Mouse (Mus musculus): ENCODE results near the gene Fnd3c2.

Fnd3c2 gene

DNA sequence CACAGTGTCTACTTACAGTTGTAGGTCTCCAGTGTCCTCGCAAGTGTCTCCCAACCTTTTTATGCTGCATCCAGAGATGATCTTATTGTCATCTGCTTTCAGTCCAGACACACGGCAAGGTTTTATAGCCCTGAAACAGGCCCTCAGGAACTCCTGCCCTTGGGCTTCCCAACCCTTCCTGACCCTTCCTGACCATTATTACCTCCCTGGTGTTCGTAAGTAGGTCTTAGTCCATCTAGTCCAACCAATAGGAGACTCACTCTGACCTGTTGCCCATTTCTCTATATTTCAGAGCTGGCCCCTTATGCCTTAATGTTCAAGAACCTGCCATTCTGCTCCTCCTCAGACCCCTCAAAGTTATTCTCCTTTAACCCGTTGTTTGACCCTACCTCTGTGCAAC, at the start of gene Fnd3c2:
TSS of gene Fnd3c2 (minus strand) at position 101 of the 400 bp plus-strand sequence.
- in situ Hi-C loops (cut with MboI, MseI): no loop called here

GRCm38 (mm10) chrX:106284441-106284840, 29.3 kb upstream of the Fnd3c2 start:
- in situ Hi-C loops (cut with MboI, MseI): no loop called here

DNA sequence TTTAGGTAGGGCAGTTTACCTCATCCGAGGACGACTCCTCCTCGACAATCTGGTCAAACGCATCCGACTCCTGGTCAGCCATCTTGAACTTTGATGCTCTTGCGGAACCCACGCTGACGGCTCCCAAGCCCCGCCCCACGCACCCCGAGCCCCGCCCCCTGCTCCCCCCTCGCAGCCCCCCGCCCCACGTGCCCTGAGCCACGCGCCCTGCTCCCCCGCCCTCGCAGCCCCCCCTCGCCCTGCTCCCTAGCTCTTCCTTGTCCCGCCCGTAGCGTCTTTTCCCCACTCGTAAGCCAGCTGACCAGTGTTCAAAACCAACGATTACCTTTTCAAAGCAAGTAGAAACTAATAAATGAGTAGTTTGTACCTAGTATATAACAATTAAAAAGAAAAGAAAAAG, 34.1 kb downstream of the Fnd3c2 start, which contains the start of gene Taf9b:
TSS of gene Taf9b (minus strand) at position 101 of the 400 bp plus-strand sequence.
- in situ Hi-C loops (cut with MboI, MseI): no loop called here

DNA sequence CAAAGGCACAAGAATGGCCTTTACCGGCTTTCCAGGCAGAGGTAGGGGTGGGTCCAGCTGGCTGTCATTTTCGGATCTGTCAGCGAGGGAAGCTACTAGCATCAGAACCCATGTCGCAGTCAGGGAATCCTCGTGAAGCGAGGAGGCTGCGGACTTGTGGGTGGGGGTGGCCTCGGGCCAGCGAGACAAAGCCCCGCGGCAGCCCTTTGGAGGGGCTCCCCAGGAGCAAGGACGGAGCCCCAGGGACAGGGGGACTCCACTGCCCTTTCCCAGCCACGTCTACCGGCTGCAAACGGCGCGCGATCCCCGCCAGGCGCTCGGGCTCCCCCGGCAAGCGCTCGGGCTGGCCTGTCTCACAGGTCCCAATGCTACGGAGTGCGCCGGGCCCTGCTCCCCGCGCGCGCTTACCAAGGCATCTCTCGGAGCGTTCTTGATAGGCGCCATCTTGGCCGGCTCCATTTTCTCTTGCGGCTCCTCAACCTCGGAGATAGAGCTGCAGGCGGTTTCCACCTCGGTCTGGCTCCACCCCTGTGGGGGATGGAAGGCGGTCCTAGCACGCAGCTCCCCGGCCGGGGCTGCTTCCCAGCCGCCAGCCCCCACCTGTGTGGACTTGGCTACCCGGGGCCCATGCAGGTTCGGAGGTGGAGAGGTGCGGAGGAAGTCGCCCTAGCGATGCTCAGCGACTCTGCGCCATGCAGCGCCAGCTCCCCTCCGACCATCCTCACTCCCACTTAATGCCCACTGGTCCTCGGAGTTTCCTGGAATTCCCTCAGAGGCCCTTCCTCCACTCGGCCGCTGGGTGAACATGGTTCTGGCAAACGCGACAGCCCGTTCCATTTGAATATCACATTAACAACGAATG, 35.8 kb downstream of the Fnd3c2 start:
- in situ Hi-C loops (cut with MboI, MseI): no loop called here

DNA sequence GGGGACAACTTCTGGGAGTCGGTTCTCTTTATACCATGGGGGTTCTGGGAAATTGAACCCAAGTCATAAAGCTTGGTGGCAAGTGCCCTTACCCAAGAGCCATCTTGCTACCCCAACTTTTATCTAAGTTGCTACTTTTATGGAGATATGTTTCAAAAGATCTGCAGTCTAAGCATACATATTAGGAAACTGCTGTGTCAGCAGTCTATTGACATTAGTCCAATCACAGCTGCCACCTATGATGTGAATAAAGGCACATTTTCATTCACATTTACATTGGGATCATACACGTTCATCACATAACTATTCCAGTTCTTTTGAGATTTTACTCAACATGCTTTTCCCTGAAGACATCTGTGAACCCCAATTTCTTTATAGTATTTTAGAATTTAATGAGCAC, 46.1 kb downstream of the Fnd3c2 start:
- in situ Hi-C loops (cut with MboI, MseI): loop anchor here (10.0 kb wide), 1 partner anchor 176 kb away; no protein-coding TSS in a partner anchor

GRCm38 (mm10) chrX:106198904-106199303, 56.3 kb downstream of the Fnd3c2 start:
- in situ Hi-C loops (cut with MboI, MseI): loop anchor here (10.0 kb wide), 1 partner anchor 1134 kb away; no protein-coding TSS in a partner anchor

GRCm38 (mm10) chrX:106197308-106197707, 57.9 kb downstream of the Fnd3c2 start:
- in situ Hi-C loops (cut with MboI, MseI): loop anchor here (10.0 kb wide), 1 partner anchor 1133 kb away; no protein-coding TSS in a partner anchor

- in situ Hi-C loops (cut with MboI, MseI): loop anchor here (10.0 kb wide), 1 partner anchor 1130 kb away; no protein-coding TSS in a partner anchor
These were observed 60.8 kb downstream of the Fnd3c2 start for GRCm38 (mm10) chrX:106194361-106194760.

GRCm38 (mm10) chrX:106190091-106190490, 65.1 kb downstream of the Fnd3c2 start:
- in situ Hi-C loops (cut with MboI, MseI): loop anchor here (10.0 kb wide), 1 partner anchor 1125 kb away; no protein-coding TSS in a partner anchor

GRCm38 (mm10) chrX:106189356-106189755, 65.8 kb downstream of the Fnd3c2 start:
- in situ Hi-C loops (cut with MboI, MseI): no loop called here

DNA sequence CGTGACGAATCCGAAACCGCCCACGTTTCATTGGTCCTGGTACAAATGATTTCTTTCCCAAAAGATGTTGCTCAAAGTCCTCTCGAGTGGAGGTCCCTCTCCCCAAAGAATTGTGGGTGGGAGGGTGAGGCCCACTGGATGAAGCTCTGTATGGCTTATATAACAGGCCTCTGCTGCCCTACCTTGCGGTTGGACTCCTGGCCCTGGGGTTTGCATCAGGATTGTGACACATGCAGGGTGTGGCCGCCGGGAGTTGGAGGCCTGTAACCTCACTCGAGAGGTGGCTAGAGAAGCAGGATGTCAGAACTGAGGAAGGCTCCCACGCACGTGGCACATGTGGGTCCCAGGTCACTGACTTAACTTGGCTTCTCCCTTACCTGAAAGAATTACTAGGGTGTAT, 67.4 kb downstream of the Fnd3c2 start:
- in situ Hi-C loops (cut with MboI, MseI): no loop called here

- in situ Hi-C loops (cut with MboI, MseI): no loop called here
These were observed 68.2 kb downstream of the Fnd3c2 start, which contains the start of gene Pgk1 for GRCm38 (mm10) chrX:106186713-106187649. Gene Pgk1, plus strand, starts transcription at chrX:106187100.

DNA sequence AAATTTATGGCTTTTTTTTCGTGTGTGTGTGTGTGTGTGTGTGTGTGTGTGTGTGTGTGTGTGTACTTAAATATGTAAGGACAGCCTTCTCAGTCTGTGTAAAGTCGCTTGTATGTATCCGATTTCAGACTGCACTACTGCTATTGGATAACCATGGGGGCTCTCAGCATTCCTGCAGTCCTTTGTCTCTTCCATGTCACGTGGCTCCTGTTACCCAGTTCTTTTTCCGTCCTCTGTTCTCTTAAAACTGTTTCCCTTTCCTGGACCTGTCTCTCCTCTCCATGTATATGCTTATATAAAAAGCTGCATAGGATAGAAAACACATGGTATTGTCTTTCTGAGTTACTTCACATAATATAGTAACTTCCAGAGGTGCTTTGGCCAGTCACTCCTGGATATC, 69.5 kb downstream of the Fnd3c2 start:
- in situ Hi-C loops (cut with MboI, MseI): no loop called here
